Mouse (Mus musculus) cerebellum, adult 8-10 months (tissue): ENCODE data around the gene Elavl3.

Experiments used
- DNase-seq: peaks from one replicate; pipeline ENCODE4 v3.0.0; 2022

The Elavl3 gene

DNA sequence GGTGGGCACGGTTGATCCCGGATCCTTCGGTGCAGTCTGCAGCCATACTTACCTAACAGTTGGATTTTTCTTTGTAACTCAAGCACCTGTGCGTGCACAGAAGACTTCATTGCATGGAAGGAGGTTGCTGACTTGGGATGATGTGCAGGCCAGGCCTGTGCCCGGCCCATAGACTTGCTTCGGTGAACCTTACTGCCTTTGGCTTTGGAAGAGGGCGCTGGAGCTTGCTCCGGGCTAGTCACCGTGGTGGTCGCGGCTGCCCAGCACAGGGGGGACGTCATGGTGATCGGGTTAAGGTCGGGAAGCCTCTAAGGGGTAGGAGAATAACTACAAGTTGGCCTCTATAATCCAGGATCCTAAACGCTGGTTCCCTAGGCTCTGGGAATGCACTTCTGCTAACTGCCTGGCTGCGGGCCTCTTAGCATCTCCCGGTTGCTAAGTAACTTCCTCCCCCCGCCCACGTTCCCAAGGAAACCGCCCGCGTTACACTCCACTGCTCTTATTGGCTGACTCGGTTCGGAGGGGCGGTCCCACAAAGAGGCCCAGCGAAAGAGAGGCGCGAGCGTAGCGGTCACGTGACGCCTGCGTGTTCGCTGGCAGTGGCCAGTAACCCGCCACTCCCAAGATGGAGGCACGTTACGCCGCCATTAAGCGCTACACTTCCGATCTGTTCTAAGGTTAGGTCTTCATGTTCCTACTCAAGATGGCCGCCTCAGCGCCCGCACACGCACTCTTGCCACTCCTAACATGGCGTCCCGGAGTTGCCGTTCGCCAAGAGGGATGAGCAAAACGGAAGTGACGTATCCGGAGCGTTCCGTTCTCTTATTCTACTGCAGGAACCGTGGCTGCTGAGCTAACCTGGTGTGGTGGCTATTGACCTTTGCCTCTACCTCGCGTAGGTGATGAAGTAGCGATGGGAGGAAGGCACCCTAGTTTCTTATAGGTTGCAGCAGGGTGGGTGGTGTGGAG lies 49.3 kb downstream of the Elavl3 start, which contains the start of the genes Ccdc151 and Prkcsh:
Gene Ccdc151 (minus strand): TSS at position 441 of the 969 bp plus-strand sequence.
Gene Prkcsh (plus strand): TSS at position 613 of the 969 bp plus-strand sequence.
- peak; percentile 98 for DNase-seq

DNA sequence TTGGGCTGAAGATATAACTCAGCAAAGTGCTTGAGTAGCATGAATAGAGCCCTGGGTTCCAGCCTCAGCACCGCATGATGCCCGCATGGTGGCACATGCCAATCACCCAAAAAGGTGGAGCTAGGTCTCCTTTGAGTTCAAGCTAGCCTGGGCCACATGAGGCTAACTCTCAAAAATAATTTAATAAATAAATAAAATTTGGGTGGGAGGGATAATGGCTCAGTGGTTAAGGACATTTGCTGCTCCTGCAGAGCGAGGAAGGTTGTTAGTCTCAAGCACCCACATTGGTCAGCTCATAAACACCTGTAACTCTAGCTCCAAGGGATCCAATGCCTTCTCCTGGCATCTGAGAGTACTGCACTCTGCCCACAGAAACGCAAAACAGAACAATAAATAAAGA lies 50.2 kb downstream of the Elavl3 start:
- DNase-seq, result no peak

DNA sequence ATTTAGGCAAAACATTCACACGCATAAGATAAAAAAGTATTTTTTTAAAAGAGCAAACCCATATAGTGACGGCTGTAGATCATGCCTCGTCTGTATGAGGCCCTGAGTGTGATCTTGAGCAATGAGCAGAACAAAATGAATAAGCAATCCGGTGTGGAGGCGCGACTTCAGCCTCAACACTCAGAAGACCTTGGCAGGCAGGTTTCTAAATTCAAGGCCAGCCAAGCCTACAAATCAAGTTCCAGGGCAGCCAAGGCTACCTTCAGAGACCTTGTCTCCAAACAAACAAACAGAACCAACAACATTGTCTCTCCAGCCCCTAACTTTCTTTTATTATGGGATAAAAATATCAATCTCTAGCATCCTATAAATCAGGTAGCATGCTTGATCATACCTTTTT lies 51.5 kb downstream of the Elavl3 start:
- DNase-seq, result no peak

DNA sequence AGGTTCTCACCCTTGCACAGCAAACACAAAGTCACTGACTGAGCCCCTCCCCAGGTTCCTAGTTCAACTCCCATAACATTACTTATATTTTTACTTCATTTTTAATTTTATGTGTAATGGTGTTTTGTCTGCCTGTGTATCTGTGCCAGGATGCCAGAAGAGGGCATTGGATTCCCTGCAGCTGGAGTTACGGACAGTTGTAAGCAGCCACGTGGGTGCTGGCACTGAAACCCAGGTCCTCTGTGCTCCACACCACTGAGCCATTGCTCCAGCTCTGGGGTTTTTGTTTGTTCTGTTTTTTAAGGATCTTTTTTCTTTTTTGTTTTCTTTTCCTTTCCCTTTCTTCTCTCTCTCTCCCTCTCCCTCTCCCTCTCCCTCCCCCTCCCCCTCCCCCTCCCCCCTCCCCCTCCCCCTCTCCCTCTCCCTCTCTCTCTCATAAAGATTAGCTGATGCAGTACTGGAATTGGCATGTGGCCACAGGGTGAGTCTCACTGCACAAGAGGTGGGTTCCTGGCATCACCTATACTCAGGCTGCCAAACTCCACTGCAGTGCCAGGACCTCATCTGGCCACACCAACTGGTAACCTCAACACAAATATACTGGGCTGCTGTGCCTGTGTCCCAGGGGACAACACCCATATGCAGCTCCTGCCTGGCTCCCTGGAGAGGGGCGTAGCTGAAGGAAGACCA lies 55.5 kb downstream of the Elavl3 start:
- DNase-seq, result no peak

DNA sequence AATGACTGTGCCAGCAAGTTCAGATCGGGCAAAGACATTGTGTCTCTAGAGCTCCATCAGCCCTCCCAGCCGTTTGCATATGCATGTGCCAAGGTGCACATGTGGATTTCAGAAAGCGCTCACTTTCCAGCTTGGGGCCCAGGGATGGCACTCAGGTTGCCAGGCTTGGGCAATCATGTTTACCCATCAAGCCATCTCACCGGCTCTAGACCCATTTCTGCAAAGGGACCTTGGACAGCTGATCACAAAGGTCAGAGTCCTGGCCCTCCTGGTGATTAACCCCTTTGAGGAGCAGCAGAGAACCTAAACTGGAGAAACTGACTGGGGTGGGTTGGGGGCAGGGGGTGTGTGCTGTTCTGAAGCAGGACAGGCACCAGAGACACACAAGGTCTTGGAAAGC lies 59.6 kb downstream of the Elavl3 start:
- no peak for DNase-seq

DNA sequence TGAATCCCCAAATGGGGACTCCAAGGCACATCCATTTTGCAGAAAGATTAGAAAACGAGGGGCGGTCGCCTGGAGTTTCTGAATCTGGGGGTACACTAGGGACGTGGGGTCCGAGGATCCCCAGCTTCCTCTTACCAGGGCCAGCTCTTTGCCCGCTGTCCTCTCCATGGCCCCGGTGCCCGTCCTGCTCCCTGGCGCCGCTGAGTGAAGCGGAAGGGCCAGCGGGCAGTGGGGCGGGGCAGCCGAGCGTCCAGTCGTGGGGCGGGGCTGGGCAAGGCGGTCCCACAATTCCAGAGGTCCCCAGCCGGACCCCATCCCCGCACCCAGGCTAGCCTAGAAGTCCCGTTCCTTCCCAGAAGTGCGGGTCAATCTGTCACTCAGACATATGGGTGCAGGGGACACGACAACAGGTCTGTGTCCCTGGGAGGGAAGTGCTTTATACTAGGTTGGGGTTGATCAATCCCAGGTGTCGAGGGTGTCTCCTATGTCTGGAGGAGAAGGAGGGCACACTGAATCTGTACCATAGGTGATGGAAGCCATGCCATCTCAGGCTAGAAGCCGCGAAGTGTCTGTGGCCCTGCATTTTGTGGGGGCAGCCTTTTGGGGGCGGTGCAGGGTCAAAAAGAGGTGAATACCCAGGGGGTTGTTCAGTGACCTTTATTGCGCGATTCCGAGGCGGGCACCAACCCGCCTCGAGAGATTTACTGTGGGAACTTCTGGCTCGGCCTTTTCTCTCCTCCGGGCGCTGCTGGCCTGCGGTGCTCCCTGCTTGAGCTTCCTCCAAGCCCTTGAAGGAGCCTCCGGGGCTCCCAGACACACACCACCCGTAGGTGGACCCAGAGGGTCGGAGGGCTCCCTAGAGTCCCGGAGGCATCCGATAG lies 62.4 kb downstream of the Elavl3 start, which contains the start of gene Rgl3:
Gene Rgl3 (minus strand): TSS at position 217 of the 881 bp plus-strand sequence.
- DNase-seq, result peak; percentile 77

DNA sequence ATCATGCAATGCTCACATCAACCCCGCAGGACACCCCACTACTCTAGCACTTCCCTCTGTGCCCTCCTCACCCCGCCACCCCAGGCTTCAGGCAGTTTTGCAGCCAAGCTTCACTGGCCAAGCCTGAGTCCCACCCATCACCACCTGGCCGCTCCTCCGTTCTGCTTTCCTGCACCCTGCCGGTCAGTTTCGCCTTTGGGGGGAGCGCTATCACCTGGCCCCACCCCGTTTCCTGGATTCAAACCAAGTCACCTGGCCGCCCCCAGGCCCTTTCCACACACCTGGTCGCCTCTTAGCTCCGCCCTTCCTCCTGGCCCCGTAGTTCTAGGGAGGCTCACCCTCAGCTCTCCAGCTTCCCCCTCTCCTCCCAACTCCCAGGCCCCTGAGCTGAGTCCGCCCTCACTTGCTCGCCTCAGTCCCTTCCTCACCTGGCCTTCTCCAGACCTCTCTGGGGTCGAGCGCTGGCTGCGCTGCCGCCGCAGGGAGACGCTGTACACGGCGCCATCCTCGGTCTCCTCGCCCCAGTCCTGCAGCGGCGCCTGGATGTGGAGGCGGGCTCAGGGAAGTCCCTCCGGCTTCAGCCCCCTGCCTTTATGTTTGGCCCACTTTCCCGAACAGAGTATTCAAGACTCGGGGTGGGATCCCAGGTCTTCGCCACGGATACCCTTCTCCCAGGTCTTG lies 63.3 kb downstream of the Elavl3 start:
- DNase-seq, result peak; percentile 70

DNA sequence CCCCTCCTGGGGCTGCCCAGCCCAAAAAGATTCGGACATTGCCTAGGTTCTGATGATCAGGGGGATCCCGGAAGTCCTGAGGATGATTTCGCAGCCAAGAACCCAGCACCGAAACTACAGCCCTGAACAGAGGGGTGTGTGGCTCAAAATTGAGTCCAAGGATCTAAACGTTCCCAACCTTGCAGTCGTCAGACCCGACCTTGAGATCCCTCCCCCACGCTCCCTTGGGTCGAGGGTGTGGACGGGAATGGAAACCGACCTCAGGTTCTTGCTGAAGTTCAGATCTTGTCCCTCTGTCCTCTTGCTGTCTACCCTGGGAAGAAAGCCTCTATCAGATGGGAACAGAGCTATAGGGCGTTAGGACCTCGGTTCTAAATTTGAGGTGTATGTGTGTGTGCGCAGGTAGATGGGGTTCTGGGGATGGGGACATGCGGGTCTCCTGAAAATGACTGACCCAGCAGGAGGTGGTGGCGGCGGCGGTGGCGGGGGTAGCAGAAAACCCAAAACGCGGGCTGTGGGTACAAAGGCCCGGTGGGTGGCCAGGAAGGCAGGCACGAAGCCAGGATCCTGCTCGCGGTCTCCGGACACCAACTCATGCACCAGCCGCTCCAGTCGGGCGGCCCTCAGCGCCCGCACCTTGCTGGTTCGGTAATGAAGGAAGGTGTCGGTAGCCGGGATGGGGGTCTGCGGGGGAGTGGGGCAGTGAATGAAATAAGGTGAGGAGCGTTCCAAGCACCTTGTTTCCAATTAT lies 64.1 kb downstream of the Elavl3 start:
- DNase-seq, result peak; percentile 73

DNA sequence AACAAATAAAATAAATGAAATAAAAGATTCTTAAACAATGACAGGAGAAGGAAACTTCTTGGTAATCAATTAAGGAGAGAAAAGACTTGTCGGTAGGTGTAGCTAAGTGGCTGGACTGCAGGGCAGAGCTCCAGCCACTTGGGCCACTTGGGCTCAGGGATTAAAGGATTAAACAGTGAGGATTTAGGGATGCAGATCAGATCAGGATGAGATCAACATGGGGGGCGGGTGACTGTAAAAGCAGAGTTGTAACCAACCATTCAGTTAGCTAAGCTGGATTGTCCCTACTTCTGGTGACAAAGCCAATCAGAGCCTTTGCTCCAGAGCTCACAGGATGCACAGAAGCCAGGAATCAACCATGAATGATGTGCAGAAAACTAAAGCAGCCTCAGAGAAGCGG lies 67.9 kb downstream of the Elavl3 start:
- no peak for DNase-seq

DNA sequence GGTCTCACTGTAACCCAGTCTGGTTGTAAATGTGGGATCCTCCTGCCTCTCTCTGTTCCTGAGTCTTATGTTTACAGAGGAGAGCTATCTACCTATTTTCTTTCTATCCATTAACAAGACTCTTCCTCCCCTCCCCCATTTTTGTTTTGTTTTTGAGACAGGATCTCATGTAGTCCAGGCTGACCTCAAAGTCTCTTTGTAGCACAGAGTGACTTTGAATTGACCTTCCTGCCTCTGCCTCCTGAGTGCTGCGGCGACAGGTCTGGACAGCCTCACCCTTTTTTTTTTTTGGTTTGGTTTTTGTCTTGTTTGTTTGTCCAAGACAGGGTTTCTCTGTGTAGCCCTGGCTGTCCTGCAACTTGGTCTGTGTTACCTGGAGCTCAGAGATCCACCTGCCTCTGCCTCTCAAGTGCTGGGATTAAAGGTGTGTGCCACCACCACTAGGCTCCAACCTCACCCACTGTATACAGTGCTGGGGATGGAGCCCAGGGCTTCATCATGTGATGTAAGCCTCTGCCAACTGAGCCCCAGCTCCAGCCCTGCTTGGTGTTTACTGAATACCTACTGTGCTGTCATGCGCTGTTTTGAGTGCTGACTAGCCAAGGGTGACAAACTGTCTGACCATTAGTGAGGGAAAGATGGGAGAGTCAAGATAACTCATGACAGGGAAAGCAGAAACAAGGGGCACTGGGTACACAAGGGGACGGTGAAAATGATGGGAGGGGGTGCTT lies 73.3 kb downstream of the Elavl3 start:
- no peak for DNase-seq

DNA sequence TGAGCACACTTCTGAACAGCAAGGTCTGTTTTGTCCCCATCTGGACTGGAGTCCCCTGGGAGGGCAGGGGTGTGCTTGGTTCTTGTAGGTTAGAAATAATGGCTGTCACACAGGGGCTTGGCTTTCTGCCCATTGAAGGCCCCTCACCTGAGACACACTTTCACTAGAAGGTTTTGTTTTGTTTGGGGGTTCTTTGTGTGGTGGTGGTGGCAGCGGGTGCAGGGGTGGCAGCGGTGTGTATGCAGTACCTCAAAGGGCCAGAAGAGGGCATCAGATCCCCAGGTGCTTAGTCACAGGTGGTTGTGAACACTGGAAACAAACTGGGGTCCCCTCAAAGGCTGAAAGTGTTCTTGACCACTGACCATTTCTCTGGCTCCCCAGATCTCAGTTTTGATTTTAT lies 73.9 kb downstream of the Elavl3 start:
- peak; percentile 68 for DNase-seq

DNA sequence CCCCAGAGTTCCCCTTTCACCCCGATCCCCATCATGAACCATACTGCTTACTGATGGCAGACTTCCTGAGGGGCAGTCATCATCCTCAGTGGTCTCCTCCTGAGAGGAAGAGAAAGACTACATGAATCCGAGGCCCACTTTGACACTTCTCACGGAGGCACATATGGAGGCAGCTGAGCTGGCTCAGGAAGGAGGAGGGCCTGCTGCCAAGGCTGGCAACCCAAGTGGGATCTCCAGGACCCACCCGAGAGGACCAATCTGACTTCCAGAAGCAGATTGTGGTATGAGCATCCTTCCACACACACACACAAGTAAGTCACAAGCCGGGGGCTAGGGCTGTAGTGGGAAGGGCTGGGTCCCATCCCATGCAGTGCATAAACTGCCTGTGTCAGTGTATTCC lies 74.5 kb downstream of the Elavl3 start:
- DNase-seq, result no peak

DNA sequence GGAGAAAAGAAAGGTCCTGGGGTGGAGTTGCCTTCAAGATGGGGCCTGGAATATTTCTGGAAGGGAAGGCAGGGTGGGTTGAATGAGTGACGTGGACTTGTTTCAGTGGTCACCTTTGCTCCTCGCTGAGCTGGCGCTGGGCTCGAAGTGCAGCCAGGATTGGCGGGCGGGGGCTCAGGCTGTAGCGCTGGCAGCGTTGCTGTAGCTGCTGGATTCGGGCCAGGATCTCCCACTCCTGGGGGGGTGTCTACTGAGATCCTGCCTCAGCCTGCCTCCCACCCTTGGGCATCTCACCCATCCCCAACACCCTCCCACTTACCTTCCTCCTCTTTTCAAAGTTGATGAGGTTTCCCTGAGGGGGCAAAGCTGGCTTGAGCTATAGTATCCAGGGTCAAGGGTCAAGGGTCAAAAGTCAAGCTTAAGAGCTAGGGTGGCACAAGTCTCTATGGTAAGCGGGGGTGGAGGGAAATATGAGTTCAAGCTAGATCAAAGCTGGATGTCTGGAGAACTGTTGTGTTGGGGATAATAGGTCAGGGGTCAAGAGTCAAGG lies 75.1 kb downstream of the Elavl3 start:
- DNase-seq, result no peak

DNA sequence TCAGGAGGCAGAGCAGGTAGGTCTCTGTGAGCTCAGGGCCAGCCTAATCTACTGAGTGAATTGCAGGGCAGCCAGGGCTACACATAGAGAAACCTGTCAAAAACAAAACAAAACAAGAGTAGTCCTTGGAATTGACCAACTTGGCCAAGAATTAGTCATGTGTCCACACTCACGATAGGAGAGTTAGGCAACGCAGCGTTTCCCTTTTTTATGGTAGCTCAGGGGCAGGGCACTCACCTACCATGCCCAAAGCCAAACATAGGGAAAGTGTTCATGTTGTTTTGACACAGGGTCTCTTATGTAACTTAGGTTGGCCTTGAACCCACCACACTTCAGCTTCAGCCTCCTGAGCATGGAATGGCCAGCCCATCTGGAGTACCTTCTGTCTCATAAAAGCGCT lies 82.5 kb downstream of the Elavl3 start:
- no peak for DNase-seq

DNA sequence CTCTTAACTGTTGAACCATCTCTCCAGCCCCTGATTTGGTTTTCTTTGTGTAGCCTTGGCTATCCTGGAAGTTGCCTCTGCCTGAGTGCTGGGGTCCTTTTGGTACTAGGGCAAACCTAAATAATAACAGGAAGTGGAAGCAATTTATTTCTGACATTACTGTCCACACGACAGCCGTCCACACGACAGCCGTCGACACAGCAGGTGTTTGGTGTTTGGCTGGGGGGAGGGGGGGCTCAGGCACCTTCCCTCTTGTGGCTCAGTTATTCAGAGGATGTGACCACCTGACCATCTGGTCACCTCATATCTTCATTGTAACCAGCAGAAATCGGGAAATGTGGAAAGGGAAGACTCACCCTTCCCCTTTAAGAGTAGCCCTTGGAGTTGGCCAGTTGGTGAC lies 82.9 kb downstream of the Elavl3 start:
- no peak for DNase-seq
